Mouse (Mus musculus) heart, embryonic 14.5 days (tissue): ENCODE results near the gene Gm5724. TPM values are rescaled to one million over a fixed set of nuclear protein-coding genes. Genes with fewer than 3 reads are reported as not detected.

Experiments
- ATAC-seq: fragments of 200-750 bp; cut with Nextera tagmentation; 2 replicates; pipeline ENCODE4 v1.8.0; 2017; ENCODE audit warnings: low read depth, moderate TSS enrichment; ENCODE audit not compliant: insufficient number of reproducible peaks, insufficient read depth, low FRiP score
- H3K27ac ChIP-seq, 2 experiments: fragments of 200-500 bp in 1 of 2; fragments of 300-500 bp in 1 of 2; sonication (generic) in 1 of 2; replicated peaks in 1 of 2; 2 replicates each; pipeline ENCODE4 v1.5.1; 2012 to 2014; ENCODE audit warnings: low read depth in 2 of 2, low read length in 2 of 2, control low read depth in 1 of 2, mild to moderate bottlenecking in 1 of 2, mixed read lengths in 1 of 2; ENCODE audit not compliant: control insufficient read depth in 1 of 2, insufficient read depth in 1 of 2
- H3K27me3 ChIP-seq: fragments of 300-500 bp; sonication (generic); 2 replicates; pipeline ENCODE4 v1.6.1; 2014; ENCODE audit warnings: mild to moderate bottlenecking, low read length, control low read depth; ENCODE audit not compliant: control insufficient read depth, insufficient read depth
- H3K36me3 ChIP-seq: fragments of 300-500 bp; sonication (generic); 2 replicates; pipeline ENCODE4 v1.6.1; 2014; ENCODE audit warnings: mild to moderate bottlenecking, control low read depth, low read length, mixed read lengths; ENCODE audit not compliant: control insufficient read depth, insufficient read depth
- H3K4me1 ChIP-seq, 2 experiments: fragments of 200-500 bp in 1 of 2; fragments of 300-500 bp in 1 of 2; sonication (generic) in 1 of 2; 2 replicates each; pipeline ENCODE4 v1.6.1; 2012 to 2014; ENCODE audit warnings: low read length in 2 of 2, control low read depth in 1 of 2, mixed read lengths in 1 of 2; ENCODE audit not compliant: control insufficient read depth in 2 of 2, insufficient read depth in 2 of 2
- H3K4me2 ChIP-seq: fragments of 300-500 bp; sonication (generic); 2 replicates; pipeline ENCODE4 v1.6.1; 2014; ENCODE audit warnings: mild to moderate bottlenecking, low read length
- H3K4me3 ChIP-seq, 2 experiments: fragments of 200-500 bp in 1 of 2; fragments of 300-500 bp in 1 of 2; sonication (generic) in 1 of 2; 2 replicates each; pipeline ENCODE4 v1.5.1; 2012 to 2014; ENCODE audit warnings: low read length in 2 of 2, mild to moderate bottlenecking in 2 of 2, control low read depth in 1 of 2, low read depth in 1 of 2, moderate library complexity in 1 of 2; ENCODE audit not compliant: control insufficient read depth in 1 of 2, insufficient read depth in 1 of 2
- H3K9ac ChIP-seq: fragments of 300-500 bp; sonication (generic); 2 replicates; pipeline ENCODE4 v1.6.1; 2014; ENCODE audit warnings: mild to moderate bottlenecking, low read length
- H3K9me3 ChIP-seq: fragments of 300-500 bp; sonication (generic); 2 replicates; pipeline ENCODE4 v1.6.1; 2016; ENCODE audit warnings: low read length, control low read depth; ENCODE audit not compliant: control insufficient read depth
- WGBS: fragments of 180-500 bp; shearing (Covaris S2); extraction: QIAGEN DNeasy Blood & Tissue Kit; methylation state at CpG from one replicate; pipeline ENCODE4 v1.1.7; 2014; 5-methylcytosine and 5-hydroxymethylcytosine counted together
- polyA plus RNA-seq: library from polyadenylated mRNA; unstranded; fragments of >200 nt; fragmentation: Nextera tagmentation; extraction: Ambion mirVana; gene quantifications from 2 replicates; pipeline ENCODE4 v1.2.1, GENCODE M21; 2014

Gm5724 gene
- polyA plus RNA-seq, result not detected in 2 replicates

GRCm38 (mm10) chr6:141773710-141774109 is at the start of gene Gm5724:
Gene Gm5724 (minus strand): TSS chr6:141773810.
- H3K27ac ChIP-seq, result no peak within 1 kb of the TSS
- ATAC-seq, result no peak
- 69% methylated on average over 3 of the region's 3 CpGs for WGBS
- no peaks in the 10 kb centered on the region for H3K4me1 ChIP-seq
- H3K36me3 ChIP-seq, result no peaks in the 10 kb centered on the region
- no peak within 1 kb of the TSS for H3K9ac ChIP-seq
- H3K27me3 ChIP-seq, result no peaks in the 10 kb centered on the region
- H3K4me2 ChIP-seq, result no peak within 1 kb of the TSS
- H3K4me3 ChIP-seq, result no peak within 1 kb of the TSS
- H3K9me3 ChIP-seq, result 0 out of 2 replicates have a peak, but pooled peaks cover 3% of the 10 kb centered on the region

- Histone ChIP-seq H3K36me3 (no peaks in the 10 kb centered on the region), H3K27me3 (no peaks in the 10 kb centered on the region), H3K9me3 (no peaks in the 10 kb centered on the region), H3K4me3 (no peak overlapping the region), H3K9ac (no peak overlapping the region), H3K27ac (no peak overlapping the region), H3K4me1 (no peaks in the 10 kb centered on the region), H3K4me2 (no peak overlapping the region)
- ATAC-seq, result no peak
- WGBS, result 13% methylated on average over 1 of the region's 1 CpGs
These were observed 24.2 kb upstream of the Gm5724 start for GRCm38 (mm10) chr6:141797837-141798236.

GRCm38 (mm10) chr6:141774476-141774875 is 866 bp upstream of the Gm5724 start:
- Histone ChIP-seq H3K27me3 (no peaks in the 10 kb centered on the region), H3K4me3 (no peak overlapping the region), H3K9ac (no peak overlapping the region), H3K4me2 (no peak overlapping the region), H3K4me1 (no peaks in the 10 kb centered on the region), H3K27ac (no peak overlapping the region), H3K36me3 (no peaks in the 10 kb centered on the region), H3K9me3 (0 out of 2 replicates have a peak, but pooled peaks cover 3% of the 10 kb centered on the region)
- WGBS, result 54% methylated on average over 2 of the region's 2 CpGs
- ATAC-seq, result no peak

GRCm38 (mm10) chr6:141691246-141691645 is 82.4 kb downstream of the Gm5724 start:
- H3K9me3 ChIP-seq, result no peaks in the 10 kb centered on the region
- no peaks in the 10 kb centered on the region for H3K27me3 ChIP-seq
- H3K4me3 ChIP-seq, result no peak overlapping the region
- no peaks in the 10 kb centered on the region for H3K4me1 ChIP-seq
- H3K36me3 ChIP-seq, result no peaks in the 10 kb centered on the region
- ATAC-seq, result no peak
- H3K9ac ChIP-seq, result no peak overlapping the region
- H3K27ac ChIP-seq, result no peak overlapping the region
- H3K4me2 ChIP-seq, result no peak overlapping the region

- WGBS, result 66% methylated on average over 4 of the region's 4 CpGs
- Histone ChIP-seq H3K27me3 (no peaks in the 10 kb centered on the region), H3K4me1 (no peaks in the 10 kb centered on the region), H3K9ac (no peak overlapping the region), H3K4me3 (no peak overlapping the region), H3K4me2 (no peak overlapping the region), H3K9me3 (no peaks in the 10 kb centered on the region), H3K36me3 (no peaks in the 10 kb centered on the region), H3K27ac (no peak overlapping the region)
- no peak for ATAC-seq
These were observed 86.6 kb downstream of the Gm5724 start for GRCm38 (mm10) chr6:141687008-141687407.

Other genes with a start within 250 kb of the Gm5724 start
- gene Slco1c1, start 249.4 kb downstream of the Gm5724 start, polyA plus RNA-seq, result 0.23 and 0.30 TPM in 2 replicates
- not detected in 2 replicates for gene Slco1b2, start 144.3 kb downstream of the Gm5724 start, polyA plus RNA-seq
- 0.05 and 0.08 TPM in 2 replicates for gene Slco1a4, start 82.4 kb upstream of the Gm5724 start, polyA plus RNA-seq
- gene Slco1a1, start 173.2 kb upstream of the Gm5724 start, polyA plus RNA-seq, result not detected in 2 replicates
- gene Gm6614, start 237.6 kb upstream of the Gm5724 start, polyA plus RNA-seq, result not detected in 2 replicates